Mouse (Mus musculus) forebrain, embryonic 16.5 days (tissue): ENCODE data around the gene Cmtm8. TPM values are rescaled to one million over a fixed set of nuclear protein-coding genes. Genes with fewer than 3 reads are reported as not detected.

Source experiments
- ATAC-seq: fragments of 200-750 bp; cut with Nextera tagmentation; 2 replicates; pipeline ENCODE4 v1.8.0; 2017; ENCODE audit warnings: mild to moderate bottlenecking, moderate library complexity
- H3K27ac ChIP-seq: fragments of 300-500 bp; sonication (generic); 2 replicates; pipeline ENCODE4 v1.5.1; 2014; ENCODE audit warnings: low read length, control low read depth
- H3K27me3 ChIP-seq: fragments of 300-500 bp; sonication (generic); replicated peaks from 2 replicates; pipeline ENCODE4 v1.6.1; 2014; ENCODE audit warnings: low read length; ENCODE audit not compliant: control insufficient read depth, insufficient read depth
- H3K36me3 ChIP-seq: fragments of 300-500 bp; sonication (generic); 2 replicates; pipeline ENCODE4 v1.6.1; 2014; ENCODE audit not compliant: control insufficient read depth, insufficient read depth
- H3K4me1 ChIP-seq: fragments of 300-500 bp; sonication (generic); replicated peaks from 2 replicates; pipeline ENCODE4 v1.6.1; 2014; ENCODE audit warnings: low read length; ENCODE audit not compliant: control insufficient read depth, insufficient read depth
- H3K4me2 ChIP-seq: fragments of 300-500 bp; sonication (generic); 2 replicates; pipeline ENCODE4 v1.6.1; 2014; ENCODE audit warnings: mild to moderate bottlenecking, low read length, control low read depth
- H3K4me3 ChIP-seq: fragments of 300-500 bp; sonication (generic); replicated peaks from 2 replicates; pipeline ENCODE4 v1.5.1; 2014; ENCODE audit warnings: mild to moderate bottlenecking, low read length, control low read depth
- H3K9ac ChIP-seq: fragments of 300-500 bp; sonication (generic); replicated peaks from 2 replicates; pipeline ENCODE4 v1.6.1; 2014; ENCODE audit warnings: low read depth, low read length, control low read depth
- H3K9me3 ChIP-seq: fragments of 300-500 bp; sonication (generic); 2 replicates; pipeline ENCODE4 v1.6.1; 2016; ENCODE audit warnings: low read length; ENCODE audit not compliant: control insufficient read depth
- WGBS: fragments of 180-500 bp; shearing (Covaris S2); extraction: QIAGEN DNeasy Blood & Tissue Kit; methylation state at CpG from one replicate; pipeline ENCODE4 v1.1.7; 2014; 5-methylcytosine and 5-hydroxymethylcytosine counted together
- polyA plus RNA-seq: library from polyadenylated mRNA; unstranded; fragments of >200 nt; fragmentation: Nextera tagmentation; extraction: Ambion mirVana; gene quantifications from 2 replicates; pipeline ENCODE4 v1.2.1, GENCODE M21; 2015

Cmtm8 gene
- polyA plus RNA-seq, 1 experiment from 2014 or later = 8.2 TPM

GRCm38 (mm10) chr9:114812001-114812400 lies 32.0 kb downstream of the Cmtm8 start:
- H3K9ac ChIP-seq = no peak overlapping the region
- no peaks in the 10 kb centered on the region for H3K36me3 ChIP-seq
- ATAC-seq = no peak
- no peak overlapping the region for H3K4me3 ChIP-seq
- H3K4me2 ChIP-seq = no peak overlapping the region
- H3K9me3 ChIP-seq = no peaks in the 10 kb centered on the region
- no peaks in the 10 kb centered on the region for H3K27me3 ChIP-seq
- peaks cover under 1% of the 10 kb centered on the region for H3K4me1 ChIP-seq
- WGBS = 93% methylated on average over 4 of the region's 4 CpGs
- H3K27ac ChIP-seq = no peak overlapping the region

DNA sequence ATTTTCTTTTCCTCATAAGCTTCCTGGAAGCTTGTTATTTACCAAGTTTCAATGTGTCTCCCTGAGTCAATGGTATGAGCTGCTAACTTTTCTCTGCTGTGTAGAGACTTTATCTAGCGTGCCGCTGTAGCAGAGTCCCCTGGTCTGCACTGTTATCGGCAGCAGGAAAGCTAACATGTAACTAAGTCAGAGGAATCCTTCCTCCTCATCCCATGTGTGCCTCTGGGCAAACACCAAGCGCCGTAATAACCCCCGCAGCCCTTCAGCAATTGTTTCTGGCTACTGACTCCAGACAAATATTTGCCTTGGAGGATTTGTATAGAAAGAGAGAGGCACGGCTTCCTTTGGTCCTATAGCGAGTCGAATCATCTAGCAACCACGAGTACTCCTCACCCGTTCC lies 33.1 kb downstream of the Cmtm8 start:
- Histone ChIP-seq H3K4me1 (peaks cover 2% of the 10 kb centered on the region), H3K36me3 (no peaks in the 10 kb centered on the region), H3K9me3 (no peaks in the 10 kb centered on the region), H3K27ac (no peak overlapping the region), H3K4me2 (no peak overlapping the region), H3K27me3 (no peaks in the 10 kb centered on the region), H3K9ac (no peak overlapping the region), H3K4me3 (no peak overlapping the region)
- 80% methylated on average over 11 of the region's 11 CpGs for WGBS
- ATAC-seq = no peak

DNA sequence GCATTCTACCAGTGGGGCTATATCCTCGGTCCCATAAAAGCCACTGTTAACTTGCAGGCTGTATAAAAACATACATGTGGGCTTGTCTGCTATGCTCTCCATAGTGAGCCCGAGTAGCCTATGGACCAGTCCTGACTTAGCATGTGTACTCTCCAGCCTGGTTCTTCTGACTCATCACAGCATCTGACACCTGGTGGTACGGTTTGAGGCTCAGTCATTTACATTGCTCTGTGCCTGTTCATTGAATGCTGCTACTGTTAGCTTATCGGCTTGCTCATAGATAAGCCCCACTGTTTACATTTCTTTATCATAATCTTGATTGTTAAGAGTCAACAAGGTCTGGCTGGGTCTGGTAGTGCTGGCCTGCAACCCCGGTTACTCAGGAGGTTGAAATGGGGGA lies 35.3 kb downstream of the Cmtm8 start:
- WGBS = 94% methylated on average over 5 of the region's 5 CpGs
- peaks cover 2% of the 10 kb centered on the region for H3K4me1 ChIP-seq
- H3K27me3 ChIP-seq = no peaks in the 10 kb centered on the region
- no peak overlapping the region for H3K4me3 ChIP-seq
- no peak for ATAC-seq
- H3K27ac ChIP-seq = no peak overlapping the region
- no peaks in the 10 kb centered on the region for H3K9me3 ChIP-seq
- no peak overlapping the region for H3K9ac ChIP-seq
- no peak overlapping the region for H3K4me2 ChIP-seq
- no peaks in the 10 kb centered on the region for H3K36me3 ChIP-seq

- no peak overlapping the region for H3K4me3 ChIP-seq
- H3K36me3 ChIP-seq = no peaks in the 10 kb centered on the region
- H3K9me3 ChIP-seq = no peaks in the 10 kb centered on the region
- H3K27me3 ChIP-seq = no peaks in the 10 kb centered on the region
- peaks cover 2% of the 10 kb centered on the region for H3K4me1 ChIP-seq
- no peak overlapping the region for H3K27ac ChIP-seq
- H3K9ac ChIP-seq = no peak overlapping the region
- H3K4me2 ChIP-seq = no peak overlapping the region
- no peak for ATAC-seq
- WGBS = 47% methylated on average over 8 of the region's 8 CpGs
Measured at GRCm38 (mm10) chr9:114807261-114807660, 36.7 kb downstream of the Cmtm8 start.

GRCm38 (mm10) chr9:114805151-114805671 lies 38.7 kb downstream of the Cmtm8 start:
- Histone ChIP-seq H3K27ac (no peak overlapping the region), H3K36me3 (no peaks in the 10 kb centered on the region), H3K27me3 (no peaks in the 10 kb centered on the region), H3K4me1 (peaks cover 2% of the 10 kb centered on the region), H3K9ac (no peak overlapping the region), H3K9me3 (no peaks in the 10 kb centered on the region), H3K4me2 (no peak overlapping the region), H3K4me3 (no peak overlapping the region)
- ATAC-seq = no peak
- WGBS = 63% methylated on average over 19 of the region's 19 CpGs

DNA sequence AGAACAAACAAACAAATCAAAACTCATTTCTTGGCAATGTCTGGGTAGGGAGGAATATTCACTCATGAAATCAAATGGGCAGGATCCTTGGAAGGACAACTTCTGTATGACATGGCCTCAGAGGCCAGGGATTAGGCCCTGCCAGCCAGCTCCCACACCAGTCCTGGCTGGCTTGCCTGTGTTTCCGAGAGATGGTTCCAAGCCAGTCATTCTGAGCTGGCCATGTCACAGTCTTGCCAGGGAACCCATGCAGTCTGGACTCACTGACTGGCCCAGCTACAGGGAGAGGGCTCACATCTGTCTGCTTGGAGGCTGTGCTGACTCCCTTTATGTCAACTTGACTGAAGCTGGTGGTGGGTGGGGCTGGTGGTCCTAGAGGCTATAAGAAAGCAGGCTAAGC lies 41.8 kb downstream of the Cmtm8 start:
- no peaks in the 10 kb centered on the region for H3K9me3 ChIP-seq
- H3K36me3 ChIP-seq = no peaks in the 10 kb centered on the region
- peaks cover 6% of the 10 kb centered on the region for H3K4me1 ChIP-seq
- no peak for ATAC-seq
- WGBS = 77% methylated on average over 1 of the region's 1 CpGs
- no peak overlapping the region for H3K9ac ChIP-seq
- H3K27ac ChIP-seq = no peak overlapping the region
- no peak overlapping the region for H3K4me3 ChIP-seq
- no peak overlapping the region for H3K4me2 ChIP-seq
- H3K27me3 ChIP-seq = no peaks in the 10 kb centered on the region

GRCm38 (mm10) chr9:114801301-114801700 lies 42.7 kb downstream of the Cmtm8 start:
- no peaks in the 10 kb centered on the region for H3K27me3 ChIP-seq
- H3K9ac ChIP-seq = no peak overlapping the region
- no peak overlapping the region for H3K4me3 ChIP-seq
- no peaks in the 10 kb centered on the region for H3K36me3 ChIP-seq
- peaks cover 4% of the 10 kb centered on the region for H3K4me1 ChIP-seq
- no peak for ATAC-seq
- H3K9me3 ChIP-seq = no peaks in the 10 kb centered on the region
- H3K4me2 ChIP-seq = no peak overlapping the region
- WGBS = 62% methylated on average over 15 of the region's 15 CpGs
- no peak overlapping the region for H3K27ac ChIP-seq

- H3K4me1 ChIP-seq = peaks cover 4% of the 10 kb centered on the region
- no peak overlapping the region for H3K4me3 ChIP-seq
- no peak for ATAC-seq
- H3K27ac ChIP-seq = no peak overlapping the region
- no peaks in the 10 kb centered on the region for H3K9me3 ChIP-seq
- WGBS = 49% methylated on average over 10 of the region's 10 CpGs
- no peaks in the 10 kb centered on the region for H3K27me3 ChIP-seq
- H3K36me3 ChIP-seq = no peaks in the 10 kb centered on the region
- no peak overlapping the region for H3K9ac ChIP-seq
- no peak overlapping the region for H3K4me2 ChIP-seq
Measured at GRCm38 (mm10) chr9:114799498-114800107, 44.4 kb downstream of the Cmtm8 start.

GRCm38 (mm10) chr9:114798845-114799244 lies 45.1 kb downstream of the Cmtm8 start:
- ATAC-seq = no peak
- H3K4me3 ChIP-seq = no peak overlapping the region
- no peaks in the 10 kb centered on the region for H3K36me3 ChIP-seq
- H3K4me1 ChIP-seq = peaks cover 4% of the 10 kb centered on the region
- WGBS = 27% methylated on average over 6 of the region's 6 CpGs
- H3K27me3 ChIP-seq = no peaks in the 10 kb centered on the region
- no peaks in the 10 kb centered on the region for H3K9me3 ChIP-seq
- no peak overlapping the region for H3K9ac ChIP-seq
- no peak overlapping the region for H3K27ac ChIP-seq
- H3K4me2 ChIP-seq = no peak overlapping the region
